Mouse (Mus musculus): ENCODE results near the gene Fam71e1. TPM values are rescaled to one million over a fixed set of nuclear protein-coding genes. Genes with fewer than 3 reads are reported as not detected.

The Fam71e1 gene
- 10 to 100 TPM; 14.3 to 15.7 TPM for total RNA-seq (2021)

DNA sequence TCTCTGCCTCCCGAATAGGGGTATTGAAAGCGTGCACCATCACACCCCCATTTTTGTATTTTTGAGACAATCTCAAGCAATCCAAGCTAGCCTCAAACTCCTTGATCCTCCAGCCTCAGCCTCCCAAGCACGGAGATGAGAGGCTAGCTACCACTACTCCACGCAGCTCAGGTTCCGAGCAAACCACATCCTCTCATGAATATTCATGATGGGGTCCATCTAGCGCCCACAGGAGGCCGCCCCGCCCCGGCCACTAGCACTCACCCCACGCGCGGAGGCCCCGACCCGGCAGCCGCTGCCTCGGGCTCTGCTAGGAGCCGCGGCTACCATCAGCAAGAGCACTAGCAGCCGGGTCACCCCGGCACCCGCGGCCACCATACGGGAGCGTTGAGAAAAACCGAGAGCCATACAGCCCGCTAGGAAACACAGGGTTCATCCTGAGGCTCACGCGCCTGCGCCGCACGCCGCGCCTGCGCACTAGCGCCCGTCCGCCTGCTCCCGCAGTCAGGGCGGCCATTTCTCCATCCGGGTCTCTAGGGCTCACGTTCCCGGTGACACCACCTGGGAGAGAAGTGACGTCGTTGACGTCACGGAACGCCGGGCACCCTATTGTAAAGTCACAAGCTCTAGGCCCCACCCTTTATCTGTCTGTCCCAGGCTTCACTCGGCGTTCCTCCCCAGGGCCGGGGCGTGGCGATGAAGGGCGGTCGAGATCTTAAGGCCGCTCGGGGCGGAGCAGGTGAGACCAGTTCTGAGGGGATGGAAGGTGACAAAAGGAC lies at the start of gene Fam71e1, which contains the start of gene Emc10:
Gene Fam71e1 (plus strand): TSS at position 590 of the 779 bp plus-strand sequence.
Gene Emc10 (minus strand): TSS at position 538 of the 779 bp plus-strand sequence.
- peak; percentile 98 for DNase-seq

DNA sequence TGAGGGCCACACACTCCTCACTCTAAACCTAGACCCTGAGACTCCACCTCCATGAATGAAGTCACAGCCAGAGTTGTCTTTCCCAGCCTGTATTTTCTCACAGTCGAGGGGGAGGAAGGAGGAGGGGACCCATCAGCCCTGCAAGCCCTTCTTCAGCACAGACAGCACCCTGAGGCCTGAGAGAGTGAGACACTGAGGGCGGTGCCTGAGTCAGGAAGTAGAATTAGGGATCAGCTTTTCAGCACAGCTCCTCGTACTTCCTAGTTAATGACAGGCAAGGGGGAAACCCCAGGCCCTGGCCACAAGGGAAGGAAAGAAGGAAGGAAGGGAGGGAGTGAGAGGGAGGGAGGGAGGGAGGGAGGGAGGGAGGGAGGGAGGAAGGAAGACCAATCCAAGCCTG lies 43.1 kb upstream of the Fam71e1 start:
- DNase-seq = peak in 1 of 2 experiments; percentile 2

DNA sequence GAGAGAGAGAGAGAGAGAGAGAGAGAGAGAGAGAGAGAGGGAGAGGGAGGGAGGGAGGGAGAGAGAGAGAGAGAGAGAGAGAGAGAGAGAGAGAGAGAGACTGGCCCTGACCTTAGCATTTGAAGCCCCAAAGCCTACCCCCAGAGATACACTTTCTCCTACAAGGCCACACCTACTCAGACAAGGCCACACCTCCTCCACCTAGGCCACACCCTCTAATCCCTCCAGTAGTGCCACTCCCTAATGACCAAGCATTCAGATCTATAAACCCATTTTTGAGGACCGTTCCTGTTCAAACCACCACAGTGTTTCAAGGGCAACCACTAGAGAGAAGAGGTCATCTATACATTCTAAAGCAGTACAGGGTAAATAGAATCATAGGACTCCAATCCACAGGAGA lies 40.1 kb upstream of the Fam71e1 start:
- DNase-seq = no peak

DNA sequence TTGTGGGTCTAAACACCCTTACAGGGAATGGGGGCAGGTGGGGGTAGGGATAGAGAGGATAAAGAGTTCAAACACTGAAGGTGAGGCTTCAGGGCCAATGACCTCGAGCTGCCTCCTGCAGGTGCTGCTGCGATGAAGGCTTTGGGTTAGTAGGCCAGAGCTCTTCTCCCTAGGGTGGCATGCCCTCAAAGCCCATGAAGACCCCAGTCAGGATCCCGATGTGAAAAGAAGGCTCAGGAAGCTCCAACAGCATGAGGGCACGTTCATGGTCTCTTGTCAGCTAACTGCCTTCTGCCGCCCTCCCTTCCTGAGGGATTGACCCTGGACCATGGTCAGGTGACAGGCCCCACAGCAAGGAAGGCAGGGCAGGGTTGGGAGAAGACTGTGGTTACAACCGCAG lies 36.3 kb upstream of the Fam71e1 start:
- no peak for DNase-seq

DNA sequence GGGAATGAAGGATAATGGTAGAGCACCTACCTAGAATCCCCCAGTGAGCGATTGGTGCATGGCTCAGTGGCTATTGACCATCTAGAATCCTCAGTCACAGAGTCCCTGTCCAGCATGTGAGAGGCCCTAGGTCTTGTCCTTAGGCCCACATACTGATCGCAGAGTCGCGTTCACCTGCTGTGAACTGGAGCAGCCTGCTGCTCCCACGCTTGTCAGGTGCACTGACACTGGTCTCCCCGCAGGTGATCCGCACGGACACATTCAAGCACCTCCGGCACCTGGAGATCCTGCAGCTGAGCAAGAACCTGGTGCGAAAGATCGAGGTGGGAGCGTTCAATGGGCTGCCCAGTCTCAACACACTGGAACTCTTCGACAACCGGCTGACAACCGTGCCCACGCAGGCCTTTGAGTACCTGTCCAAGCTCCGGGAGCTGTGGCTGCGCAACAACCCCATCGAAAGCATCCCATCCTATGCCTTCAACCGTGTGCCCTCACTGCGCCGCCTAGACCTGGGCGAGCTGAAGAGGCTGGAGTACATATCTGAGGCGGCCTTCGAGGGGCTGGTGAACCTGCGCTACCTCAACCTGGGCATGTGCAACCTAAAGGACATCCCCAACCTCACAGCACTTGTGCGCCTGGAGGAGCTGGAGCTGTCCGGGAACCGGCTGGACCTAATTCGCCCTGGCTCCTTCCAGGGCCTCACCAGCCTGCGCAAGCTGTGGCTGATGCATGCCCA lies 35.4 kb upstream of the Fam71e1 start:
- no peak for DNase-seq

DNA sequence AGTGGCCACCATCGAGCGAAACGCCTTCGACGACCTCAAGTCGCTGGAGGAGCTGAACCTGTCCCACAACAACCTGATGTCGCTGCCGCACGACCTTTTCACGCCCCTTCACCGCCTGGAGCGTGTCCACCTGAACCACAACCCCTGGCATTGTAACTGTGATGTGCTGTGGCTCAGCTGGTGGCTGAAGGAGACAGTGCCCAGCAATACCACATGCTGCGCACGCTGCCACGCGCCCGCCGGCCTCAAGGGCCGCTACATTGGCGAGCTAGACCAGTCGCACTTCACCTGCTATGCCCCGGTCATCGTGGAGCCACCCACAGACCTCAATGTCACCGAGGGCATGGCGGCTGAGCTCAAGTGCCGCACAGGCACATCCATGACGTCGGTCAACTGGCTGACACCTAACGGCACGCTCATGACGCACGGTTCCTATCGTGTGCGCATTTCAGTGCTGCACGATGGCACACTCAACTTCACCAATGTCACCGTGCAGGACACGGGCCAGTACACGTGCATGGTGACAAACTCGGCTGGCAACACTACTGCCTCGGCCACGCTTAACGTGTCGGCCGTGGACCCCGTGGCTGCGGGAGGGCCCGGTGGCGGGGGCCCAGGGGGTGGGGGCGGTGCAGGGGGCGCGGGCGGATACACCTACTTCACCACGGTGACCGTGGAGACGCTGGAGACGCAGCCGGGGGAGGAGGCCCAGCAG lies 34.7 kb upstream of the Fam71e1 start:
- DNase-seq = no peak

DNA sequence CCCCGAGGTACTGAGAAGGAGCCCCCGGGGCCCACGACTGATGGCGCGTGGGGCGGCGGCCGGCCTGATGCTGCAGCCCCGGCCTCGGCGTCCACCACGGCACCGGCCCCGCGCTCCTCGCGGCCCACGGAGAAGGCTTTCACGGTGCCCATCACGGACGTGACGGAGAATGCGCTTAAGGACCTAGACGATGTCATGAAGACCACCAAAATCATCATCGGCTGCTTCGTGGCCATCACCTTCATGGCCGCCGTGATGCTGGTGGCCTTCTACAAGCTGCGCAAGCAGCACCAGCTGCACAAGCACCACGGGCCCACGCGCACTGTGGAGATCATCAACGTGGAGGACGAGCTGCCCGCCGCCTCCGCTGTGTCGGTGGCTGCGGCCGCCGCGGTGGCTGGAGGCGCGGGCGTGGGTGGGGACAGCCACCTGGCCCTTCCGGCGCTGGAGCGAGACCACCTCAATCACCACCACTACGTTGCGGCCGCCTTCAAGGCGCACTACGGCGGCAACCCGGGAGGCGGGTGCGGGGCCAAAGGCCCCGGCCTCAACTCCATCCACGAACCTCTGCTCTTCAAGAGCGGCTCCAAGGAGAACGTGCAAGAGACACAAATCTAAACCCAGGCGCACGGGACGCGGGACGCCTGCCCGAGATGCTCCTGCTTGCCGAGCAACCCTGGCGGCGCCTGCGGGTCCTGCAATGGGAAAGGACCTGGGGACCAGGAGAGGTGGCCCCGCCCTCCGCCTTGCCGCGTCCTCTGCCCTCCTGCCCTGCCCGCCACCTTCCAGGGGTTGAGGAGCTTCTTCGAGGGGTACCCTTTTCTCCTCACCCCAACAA lies 33.9 kb upstream of the Fam71e1 start:
- DNase-seq = peak in 1 of 2 experiments; percentile 35

DNA sequence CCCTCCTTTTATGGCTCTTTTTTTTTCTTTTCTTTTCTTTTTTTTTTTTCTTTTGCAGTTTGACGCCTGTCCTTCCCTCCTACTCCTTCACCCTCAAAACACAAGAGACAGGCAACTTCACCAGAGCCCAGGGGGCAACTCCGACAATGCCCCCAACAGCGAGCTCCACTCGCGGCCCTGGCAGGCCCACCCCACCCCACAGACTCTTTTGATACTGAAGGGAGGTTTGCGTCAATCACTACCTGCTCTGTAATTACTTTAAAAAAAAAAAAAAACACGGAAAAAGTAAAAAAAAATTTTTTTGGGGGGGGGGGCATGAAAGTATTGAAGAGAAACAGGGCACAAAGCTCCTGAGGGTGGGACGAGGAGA lies 33.3 kb upstream of the Fam71e1 start:
- no peak for DNase-seq

DNA sequence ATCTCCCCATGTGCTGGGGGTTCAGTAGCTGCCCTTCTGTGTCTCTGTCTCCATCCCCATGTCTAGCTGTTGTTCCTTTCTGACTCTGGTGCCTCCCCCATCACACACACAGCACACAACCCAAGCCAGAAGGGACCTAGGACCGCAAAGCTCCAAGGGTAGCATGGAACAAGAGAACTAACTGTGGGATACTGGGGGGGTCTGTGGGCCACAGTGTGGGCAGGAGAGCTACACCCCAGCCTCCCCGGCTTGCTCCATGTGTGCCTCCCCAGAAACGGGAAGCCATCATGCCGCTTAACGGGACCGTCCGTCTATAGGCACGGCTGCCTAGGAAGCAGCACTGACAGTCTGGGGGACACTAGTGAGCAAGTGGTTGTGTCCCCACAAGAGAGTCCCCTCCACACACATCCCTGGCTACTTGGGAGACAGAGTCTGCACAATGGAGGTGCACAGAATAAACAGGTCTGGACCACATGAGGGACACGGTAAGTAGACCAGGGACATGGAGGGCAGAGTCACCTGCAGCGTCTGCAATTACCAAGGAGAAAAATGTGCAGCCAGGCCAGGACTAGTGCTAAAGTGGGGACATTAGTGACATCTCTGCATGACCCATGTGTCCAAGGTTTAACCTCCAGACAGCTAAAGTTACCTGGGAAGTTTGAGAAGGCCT lies 32.7 kb upstream of the Fam71e1 start:
- no peak for DNase-seq

DNA sequence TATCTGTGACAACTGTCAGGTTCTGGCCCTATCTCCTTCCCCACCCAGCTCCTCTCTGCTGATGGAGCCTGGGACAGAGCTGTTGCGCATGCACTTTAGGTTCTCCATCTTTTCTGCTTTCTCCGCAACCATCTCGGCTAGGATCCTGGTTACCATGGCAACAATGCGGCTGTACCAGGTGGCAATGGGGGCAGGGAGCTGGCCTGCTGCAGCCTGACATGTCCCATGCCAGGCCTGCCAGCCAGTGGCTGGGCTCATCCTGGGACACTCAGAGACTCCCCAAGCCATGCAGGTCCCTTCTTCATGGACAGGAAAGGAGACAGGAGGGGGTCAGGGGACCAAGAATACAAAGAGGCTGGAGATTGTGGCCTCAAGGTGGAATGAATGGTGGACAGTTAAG lies 31.9 kb upstream of the Fam71e1 start:
- peak; percentile 80 to 82 for DNase-seq

DNA sequence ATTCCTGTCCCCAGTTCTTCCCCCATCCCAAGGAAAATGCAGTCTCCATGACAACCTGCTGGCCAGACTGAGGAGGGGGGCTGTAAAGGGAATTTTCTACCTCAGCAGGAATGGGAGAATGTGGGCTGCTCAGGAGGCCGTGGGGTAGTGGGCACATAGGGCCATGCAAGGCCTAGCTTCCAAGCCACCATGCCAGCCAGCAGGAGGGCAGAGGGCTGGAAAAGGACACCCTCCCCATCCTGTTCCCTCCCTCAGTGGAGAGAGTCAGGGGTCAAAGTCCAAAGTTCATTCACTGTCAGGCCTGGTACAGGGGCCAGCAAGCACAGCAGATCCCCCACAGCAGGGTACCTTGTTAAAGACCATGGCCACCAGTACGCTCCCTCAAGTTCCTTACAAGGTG lies 31.3 kb upstream of the Fam71e1 start, which contains the start of gene Aspdh:
Gene Aspdh (plus strand): TSS at position 281 of the 400 bp plus-strand sequence.
- DNase-seq = peak in 1 of 2 experiments; percentile 21

DNA sequence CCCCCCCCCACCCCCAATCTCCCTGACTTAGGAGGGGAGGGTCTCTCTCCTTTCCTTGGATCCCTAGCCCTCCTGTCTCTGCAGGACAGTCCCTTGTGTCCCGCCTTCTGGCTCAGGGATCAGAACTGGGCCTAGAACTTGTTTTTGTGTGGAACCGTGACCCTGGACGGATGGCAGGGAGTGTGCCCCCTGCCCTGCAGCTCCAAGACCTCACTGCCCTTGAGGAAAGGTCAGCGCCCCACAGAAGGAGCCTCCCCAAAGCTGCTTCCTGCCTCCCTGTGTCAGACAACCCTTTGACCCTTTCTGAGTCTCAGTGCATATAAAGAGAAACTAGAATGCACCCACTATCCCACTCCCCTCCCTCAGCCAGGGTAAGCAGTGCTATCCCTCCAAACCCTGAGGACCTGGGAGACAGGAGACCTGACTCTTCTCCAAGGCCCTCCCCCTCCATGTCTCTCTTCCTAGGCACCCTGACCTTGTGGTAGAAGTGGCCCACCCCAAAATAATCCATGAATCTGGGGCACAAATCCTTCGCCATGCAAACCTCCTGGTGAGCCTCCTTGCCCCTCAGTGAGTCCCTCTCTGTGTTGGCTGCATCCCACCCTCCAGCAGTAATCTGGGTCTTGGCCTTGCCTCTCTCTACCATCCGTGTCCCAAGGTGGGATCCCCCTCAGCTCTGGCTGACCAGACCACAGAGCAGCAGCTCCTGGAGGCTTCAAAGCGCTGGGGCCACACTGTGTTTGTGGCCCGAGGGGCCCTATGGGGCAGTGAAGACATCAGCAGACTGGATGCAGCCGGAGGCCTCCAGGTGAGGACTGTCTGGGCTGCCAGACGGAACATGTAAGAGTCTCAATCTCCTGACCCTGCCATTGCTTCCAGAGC lies 30.1 kb upstream of the Fam71e1 start:
- peak in 1 of 2 experiments; percentile 23 for DNase-seq

DNA sequence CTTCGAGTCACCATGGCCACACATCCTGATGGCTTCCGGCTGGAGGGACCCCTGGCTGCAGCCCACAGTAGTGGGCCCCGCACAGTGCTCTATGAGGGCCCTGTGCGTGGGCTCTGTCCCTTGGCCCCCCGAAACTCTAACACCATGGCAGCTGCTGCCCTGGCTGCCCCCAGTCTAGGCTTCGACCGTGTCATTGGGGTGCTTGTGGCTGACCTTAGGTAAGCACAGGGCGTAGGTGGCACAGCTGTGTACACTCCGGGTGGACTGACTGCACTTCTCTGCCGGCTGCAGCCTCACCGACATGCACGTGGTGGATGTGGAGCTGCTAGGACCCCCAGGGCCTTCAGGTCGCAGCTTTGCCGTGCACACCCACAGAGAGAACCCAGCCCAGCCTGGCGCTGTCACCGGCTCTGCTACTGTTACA lies 29.5 kb upstream of the Fam71e1 start:
- peak in 1 of 2 experiments; percentile 39 for DNase-seq

DNA sequence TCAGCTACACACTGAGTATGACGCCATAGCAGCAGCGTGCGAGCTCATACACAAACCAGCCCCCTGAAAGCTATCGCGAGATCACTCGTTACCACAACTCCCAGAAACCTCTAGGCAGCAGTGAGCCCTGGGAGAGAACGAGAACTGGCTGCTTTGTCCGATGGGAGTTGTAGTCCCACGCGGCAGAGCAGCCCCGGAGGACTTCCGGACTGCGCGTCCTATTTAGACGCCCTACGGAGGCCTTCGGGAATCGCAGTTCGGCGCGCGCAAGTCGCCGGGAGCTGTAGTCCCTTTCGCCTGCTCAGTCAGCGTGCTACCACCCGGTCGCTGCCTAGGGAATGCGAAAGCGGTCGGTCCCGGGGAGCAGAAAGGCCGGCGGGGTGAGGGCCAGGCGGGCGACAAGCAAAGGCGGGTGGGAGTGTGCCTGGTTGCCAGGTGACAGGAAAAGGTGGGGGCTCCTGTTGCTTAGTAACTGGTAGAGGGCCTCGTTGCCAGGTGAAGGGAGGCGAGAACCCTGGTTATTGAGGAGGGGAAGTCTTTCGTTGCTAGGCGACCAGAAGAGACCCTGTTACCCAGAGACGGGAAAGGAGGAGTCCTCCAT lies 28.5 kb upstream of the Fam71e1 start, which contains the start of gene Josd2:
Gene Josd2 (plus strand): TSS at position 170 of the 601 bp plus-strand sequence.
- peak; percentile 95 to 97 for DNase-seq

DNA sequence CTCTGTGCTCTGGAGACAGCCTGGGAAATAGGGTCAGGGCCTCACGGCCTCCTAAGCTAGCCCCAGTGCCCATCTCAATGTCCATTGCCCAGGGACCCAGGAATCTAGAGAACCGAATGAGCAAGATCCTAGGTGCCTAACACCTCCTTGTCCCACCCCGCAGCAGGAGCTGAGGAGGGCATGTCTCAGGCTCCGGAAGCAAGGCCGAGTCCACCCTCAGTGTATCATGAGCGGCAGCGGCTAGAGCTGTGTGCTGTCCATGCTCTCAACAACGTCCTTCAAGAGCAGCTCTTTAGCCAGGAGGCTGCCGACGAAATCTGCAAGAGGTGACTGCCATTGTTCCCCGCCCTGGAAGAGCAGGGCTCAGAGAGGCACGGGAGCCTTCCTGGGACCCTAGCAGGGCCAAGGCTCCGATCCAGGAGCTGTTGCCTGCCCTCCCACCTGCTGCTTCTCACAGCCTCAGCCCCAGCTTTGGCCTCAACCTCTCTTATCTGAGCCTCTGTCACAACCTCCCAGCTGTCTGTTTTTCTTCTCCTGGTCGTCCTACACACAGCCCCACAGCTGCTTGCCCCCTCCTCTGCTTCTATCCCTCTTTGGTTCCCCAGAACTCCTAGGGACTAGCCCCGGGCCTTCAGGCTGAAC lies 27.6 kb upstream of the Fam71e1 start:
- DNase-seq = no peak

DNA sequence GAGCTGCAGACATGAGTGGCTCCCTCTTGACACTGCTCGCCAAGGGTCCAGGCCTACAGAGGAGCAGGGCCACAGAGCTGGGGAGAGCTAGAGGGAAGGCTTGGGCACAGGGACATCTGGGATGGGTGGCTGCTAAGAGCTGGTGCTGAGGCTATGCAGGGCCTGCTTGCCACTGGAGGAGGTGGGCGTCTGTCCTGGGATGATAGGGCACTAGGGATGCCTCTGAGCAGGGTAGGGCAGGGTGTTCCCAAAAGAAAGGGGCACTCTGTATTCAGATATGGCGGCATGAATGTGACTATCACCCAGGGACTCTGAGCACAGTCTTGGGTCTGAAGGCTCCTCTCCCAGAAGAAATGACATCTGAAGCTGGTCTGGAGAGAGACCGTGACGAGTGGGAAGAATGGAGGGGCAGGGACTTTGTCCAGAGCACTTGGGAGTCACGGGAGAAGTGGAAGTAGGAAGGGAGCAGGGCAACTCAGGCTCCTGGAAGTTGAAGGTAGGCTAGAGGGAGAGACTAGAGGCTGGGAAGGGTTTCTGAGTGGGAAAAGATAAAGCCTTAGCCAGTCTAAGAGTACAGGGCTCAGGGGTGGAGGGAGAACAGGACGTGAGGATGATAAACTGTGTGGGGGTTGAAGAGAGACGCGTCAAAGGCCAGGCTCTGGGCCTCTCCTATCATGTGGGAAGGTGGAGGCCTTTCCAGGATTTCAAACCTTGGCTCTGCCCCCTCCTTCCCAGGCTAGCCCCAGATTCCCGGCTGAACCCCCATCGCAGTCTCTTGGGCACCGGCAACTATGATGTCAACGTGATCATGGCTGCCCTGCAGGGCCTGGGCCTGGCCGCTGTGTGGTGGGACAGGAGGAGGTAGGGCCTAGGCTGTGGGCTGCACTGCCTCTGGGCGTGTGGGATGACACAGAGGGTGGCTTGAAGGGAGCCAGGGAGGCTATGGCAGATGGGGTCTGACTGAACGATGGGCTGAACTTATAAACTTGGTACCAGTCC lies 26.4 kb upstream of the Fam71e1 start:
- DNase-seq = peak in 1 of 2 experiments; percentile 11

DNA sequence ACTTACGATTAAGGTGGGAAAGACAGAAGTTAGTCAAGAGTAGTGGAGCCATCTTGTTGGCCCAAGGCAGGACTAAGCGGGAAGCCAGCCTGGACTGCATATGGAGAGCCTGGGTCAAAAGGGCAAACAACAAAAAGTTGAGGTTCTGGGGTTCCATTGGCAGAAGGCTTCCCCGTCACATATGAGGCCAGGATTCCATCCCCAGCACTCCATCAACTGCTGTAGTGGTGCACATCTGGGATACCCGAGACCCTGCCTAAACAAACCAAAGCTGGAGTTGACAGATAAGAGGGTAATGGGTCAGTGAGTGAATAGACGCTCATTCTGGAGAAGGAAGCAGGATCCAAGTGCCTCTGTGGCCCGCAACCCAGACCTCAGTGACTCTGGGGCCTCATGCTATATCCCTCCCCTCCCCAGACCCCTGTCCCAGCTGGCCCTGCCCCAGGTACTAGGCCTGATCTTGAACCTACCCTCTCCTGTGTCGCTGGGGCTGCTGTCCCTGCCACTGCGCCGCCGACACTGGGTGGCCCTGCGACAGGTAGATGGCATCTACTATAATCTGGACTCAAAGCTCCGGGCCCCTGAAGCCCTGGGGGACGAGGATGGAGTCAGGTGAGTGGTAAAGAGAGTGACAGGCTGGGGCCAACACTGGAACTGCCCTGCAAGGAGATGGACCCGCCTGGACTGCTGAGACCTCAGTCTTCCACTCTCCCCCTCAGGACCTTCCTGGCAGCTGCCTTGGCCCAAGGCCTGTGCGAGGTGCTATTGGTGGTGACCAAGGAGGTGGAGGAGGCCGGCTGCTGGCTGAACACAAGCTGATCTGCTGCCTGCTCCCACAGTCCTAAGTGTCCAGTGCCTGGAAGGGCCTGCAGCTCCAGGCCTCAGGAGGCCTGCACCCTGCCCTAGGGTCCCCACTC lies 25.4 kb upstream of the Fam71e1 start:
- DNase-seq = peak in 1 of 2 experiments; percentile 16
